11 mouse cellular contexts compared by ENCODE assay signal in genomic region chr4:134455310-134455709, GRCm38 (mm10). TPM values are rescaled to one million over a fixed set of nuclear protein-coding genes. Genes with fewer than 3 reads are reported as not detected.
DNase-seq lines count a peak whose midpoint lies in the region; ATAC-seq lines count a peak whose summit lies in the region.
"Had no signal": no experiment of that assay in that cellular context is flagged by ENCODE, and none has a peak within 500 bp of the region (broad histone marks: within the 10 kb centered on the region; RNA-seq: fewer than 3 reads in every experiment).

No protein-coding gene starts in this region.

- H3K4me1 ChIP-seq in midbrain, embryonic 10.5 days = peaks cover 47% of the 10 kb centered on the region
- H3K4me1 ChIP-seq in midbrain, embryonic 13.5 days (replicated peaks) = peaks cover 24% of the 10 kb centered on the region
- H3K4me1 ChIP-seq in hindbrain, embryonic 13.5 days (replicated peaks) = peaks cover 22% of the 10 kb centered on the region

- peak; percentile 43 for DNase-seq in cerebellum, adult 9-10 months
- no peak for DNase-seq in cerebellum, postnatal 36 days
- DNase-seq in midbrain, embryonic 10.5 days (ENCODE audit: low spot score) = no peak
- peak; percentile 72 for DNase-seq in lung, postnatal 36 days
- DNase-seq in layer of hippocampus, adult 8-10 months (ENCODE audit: low spot score in 2 of 2) = no peak
- no peak for DNase-seq in retina, embryonic 14.5 days (ENCODE audit: low spot score)
- DNase-seq: cerebellum, adult 11 months; spleen, adult 18-20 months had no signal

- no peak for ATAC-seq in midbrain, embryonic 13.5 days
- ATAC-seq in hindbrain, embryonic 13.5 days (ENCODE audit: low FRiP score) = no peak
- ATAC-seq: forebrain, embryonic 16.5 days had no signal

- no peaks in the 10 kb centered on the region for H3K36me3 ChIP-seq in midbrain, embryonic 10.5 days
- H3K36me3 ChIP-seq in midbrain, embryonic 13.5 days = no peaks in the 10 kb centered on the region
- H3K36me3 ChIP-seq in hindbrain, embryonic 13.5 days = no peaks in the 10 kb centered on the region

- 43% methylated on average over 6 of the region's 6 CpGs for WGBS in midbrain, embryonic 10.5 days
- 54% methylated on average over 6 of the region's 6 CpGs for WGBS in midbrain, embryonic 13.5 days
- WGBS in hindbrain, embryonic 13.5 days = 57% methylated on average over 6 of the region's 6 CpGs

- no peak overlapping the region for H3K9ac ChIP-seq in midbrain, embryonic 13.5 days (replicated peaks)
- H3K9ac ChIP-seq in hindbrain, embryonic 13.5 days = no peak overlapping the region

- H3K4me2 ChIP-seq in midbrain, embryonic 13.5 days (replicated peaks) = no peak overlapping the region
- H3K4me2 ChIP-seq in hindbrain, embryonic 13.5 days = no peak overlapping the region

- H3K9me3 ChIP-seq in midbrain, embryonic 10.5 days (replicated peaks) = no peaks in the 10 kb centered on the region
- H3K9me3 ChIP-seq in midbrain, embryonic 13.5 days = no peaks in the 10 kb centered on the region
- no peaks in the 10 kb centered on the region for H3K9me3 ChIP-seq in hindbrain, embryonic 13.5 days

- peaks cover 45% of the 10 kb centered on the region for H3K27me3 ChIP-seq in midbrain, embryonic 10.5 days (ENCODE audit: low read depth, poor library complexity, severe bottlenecking)
- H3K27me3 ChIP-seq in midbrain, embryonic 13.5 days = peaks cover 6% of the 10 kb centered on the region; the same call in 1 of the 2 replicates
- H3K27me3 ChIP-seq in hindbrain, embryonic 13.5 days = 0 out of 2 replicates have a peak, but pooled peaks cover 8% of the 10 kb centered on the region

- no peak overlapping the region for H3K4me3 ChIP-seq in midbrain, embryonic 10.5 days
- no peak overlapping the region for H3K4me3 ChIP-seq in midbrain, embryonic 13.5 days (replicated peaks)
- H3K4me3 ChIP-seq in hindbrain, embryonic 13.5 days = no peak overlapping the region

- peak overlapping the region; percentile 33; the same call in 1 of the 2 replicates for H3K27ac ChIP-seq in midbrain, embryonic 10.5 days (replicated peaks)
- no peak overlapping the region for H3K27ac ChIP-seq in midbrain, embryonic 13.5 days
- H3K27ac ChIP-seq in hindbrain, embryonic 13.5 days = no peak overlapping the region

RNA-seq across cellular contexts. Expression of gene Stmn1, which starts 12.8 kb away (rescaled TPM):
- 2,607 and 3,209 TPM in 2 replicates for polyA plus RNA-seq in midbrain, embryonic 10.5 days (2016; fragmentation: Nextera tagmentation; extraction: Ambion mirVana)
- polyA plus RNA-seq in midbrain, embryonic 13.5 days (2015; fragmentation: Nextera tagmentation; extraction: Ambion mirVana) = 7,568 and 8,132 TPM in 2 replicates
- 100 to 1,000 TPM; 367 to 422 (median 391) TPM for total RNA-seq in layer of hippocampus, adult 8-10 months (2022)
- polyA plus RNA-seq in hindbrain, embryonic 13.5 days (2015; fragmentation: Nextera tagmentation; extraction: Ambion mirVana) = 6,917 and 6,921 TPM in 2 replicates

RNA-seq across cellular contexts. Expression of gene Paqr7, which starts 41.2 kb away (rescaled TPM):
- 3.5 and 3.6 TPM in 2 replicates for polyA plus RNA-seq in midbrain, embryonic 10.5 days (2016; fragmentation: Nextera tagmentation; extraction: Ambion mirVana)
- polyA plus RNA-seq in midbrain, embryonic 13.5 days (2015; fragmentation: Nextera tagmentation; extraction: Ambion mirVana) = 10.8 and 12.8 TPM in 2 replicates
- 10 to 100 TPM; 55.4 to 75.1 (median 63.4) TPM for total RNA-seq in layer of hippocampus, adult 8-10 months (2022)
- 20.2 and 21.5 TPM in 2 replicates for polyA plus RNA-seq in hindbrain, embryonic 13.5 days (2015; fragmentation: Nextera tagmentation; extraction: Ambion mirVana)

RNA-seq across cellular contexts. Expression of gene Aunip, which starts 55.5 kb away (rescaled TPM):
- 25.5 and 28.6 TPM in 2 replicates for polyA plus RNA-seq in midbrain, embryonic 10.5 days (2016; fragmentation: Nextera tagmentation; extraction: Ambion mirVana)
- polyA plus RNA-seq in midbrain, embryonic 13.5 days (2015; fragmentation: Nextera tagmentation; extraction: Ambion mirVana) = 3.9 and 4.4 TPM in 2 replicates
- under 1 TPM in 3 of 4 experiments, not detected in 1; 0.25 to 0.85 (median 0.33) TPM for total RNA-seq in layer of hippocampus, adult 8-10 months (2022)
- 2.6 and 2.8 TPM in 2 replicates for polyA plus RNA-seq in hindbrain, embryonic 13.5 days (2015; fragmentation: Nextera tagmentation; extraction: Ambion mirVana)

RNA-seq across cellular contexts. Expression of gene Pafah2, which starts 59.2 kb away (rescaled TPM):
- 7.2 and 8.9 TPM in 2 replicates for polyA plus RNA-seq in midbrain, embryonic 10.5 days (2016; fragmentation: Nextera tagmentation; extraction: Ambion mirVana)
- polyA plus RNA-seq in midbrain, embryonic 13.5 days (2015; fragmentation: Nextera tagmentation; extraction: Ambion mirVana) = 6.4 and 6.6 TPM in 2 replicates
- 10 to 100 TPM in 1 of 4 experiments, 1 to 10 TPM in 3; 5.5 to 10.5 (median 8.5) TPM for total RNA-seq in layer of hippocampus, adult 8-10 months (2022)
- 7.8 TPM in 2 replicates for polyA plus RNA-seq in hindbrain, embryonic 13.5 days (2015; fragmentation: Nextera tagmentation; extraction: Ambion mirVana)

Comparison
In these comparisons a context has a peak if more than half of its experiments do, and no peak if none do; other contexts are left out.
1. DNase-seq: peak in cerebellum, adult 9-10 months (single experiment) and lung, postnatal 36 days (single experiment); none in cerebellum, postnatal 36 days (0 of 2), midbrain, embryonic 10.5 days (single experiment), layer of hippocampus, adult 8-10 months (0 of 2) and retina, embryonic 14.5 days (single experiment).